Mouse (Mus musculus): ENCODE results near the gene Kremen2. TPM values are rescaled to one million over a fixed set of nuclear protein-coding genes. Genes with fewer than 3 reads are reported as not detected.

Kremen2 gene
- polyA plus RNA-seq, 1 experiment from 2014 or later: 0.73 TPM

DNA sequence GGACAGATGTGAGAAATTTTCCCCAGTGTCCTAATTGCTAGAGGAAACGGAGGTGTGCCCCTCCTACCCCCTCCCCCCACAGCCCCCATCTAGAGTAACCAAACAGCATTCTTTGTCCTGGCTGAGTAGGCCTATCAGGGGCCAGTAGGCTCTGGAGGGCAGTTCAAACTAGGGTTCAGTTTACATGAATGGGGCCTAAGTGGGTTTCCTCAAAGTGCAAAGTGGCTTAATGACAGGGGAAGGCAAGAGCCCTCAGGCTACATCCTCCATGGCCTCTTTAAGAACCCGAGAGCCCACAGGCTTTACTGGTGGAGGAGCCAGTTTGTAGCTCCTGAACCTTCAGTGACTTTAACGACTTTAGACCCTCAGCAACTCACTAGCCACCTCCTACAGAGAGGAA is 49.8 kb downstream of the Kremen2 start:
- WGBS: 17% methylated on average over 3 of the region's 3 CpGs
- Histone ChIP-seq H3K27me3 (replicated peaks; ENCODE audit: control insufficient read depth, insufficient read depth, low read length) (peaks cover 47% of the 10 kb centered on the region), H3K4me2 (no peak overlapping the region), H3K27ac (ENCODE audit: low read depth, low read length) (no peak overlapping the region), H3K4me3 (ENCODE audit: low read depth, low read length) (no peak overlapping the region), H3K9ac (ENCODE audit: low read depth, low read length) (no peak overlapping the region), H3K9me3 (ENCODE audit: control insufficient read depth, low read length) (no peaks in the 10 kb centered on the region), H3K36me3 (ENCODE audit: control insufficient read depth, insufficient read depth, low read length) (no peaks in the 10 kb centered on the region), H3K4me1 (replicated peaks; ENCODE audit: control insufficient read depth, insufficient read depth, low read length) (peaks cover 3% of the 10 kb centered on the region; the same call in 1 of the 2 replicates)
- no peak for ATAC-seq (replicated peaks; ENCODE audit: low FRiP score)
- DNase-seq (ENCODE audit: low spot score): no peak

- Histone ChIP-seq H3K27me3 (replicated peaks; ENCODE audit: control insufficient read depth, insufficient read depth, low read length) (peaks cover 36% of the 10 kb centered on the region), H3K4me3 (ENCODE audit: low read depth, low read length) (no peak overlapping the region), H3K4me2 (no peak overlapping the region), H3K9me3 (ENCODE audit: control insufficient read depth, low read length) (no peaks in the 10 kb centered on the region), H3K4me1 (replicated peaks; ENCODE audit: control insufficient read depth, insufficient read depth, low read length) (peaks cover 3% of the 10 kb centered on the region; the same call in 1 of the 2 replicates), H3K9ac (ENCODE audit: low read depth, low read length) (no peak overlapping the region), H3K36me3 (ENCODE audit: control insufficient read depth, insufficient read depth, low read length) (no peaks in the 10 kb centered on the region), H3K27ac (ENCODE audit: low read depth, low read length) (no peak overlapping the region)
- DNase-seq (ENCODE audit: low spot score) (no peak), ATAC-seq (replicated peaks; ENCODE audit: low FRiP score) (no peak)
- WGBS: 68% methylated on average over 1 of the region's 1 CpGs
Measured at GRCm38 (mm10) chr17:23694491-23694890, 51.1 kb downstream of the Kremen2 start.

Other genes with a start within 250 kb of the Kremen2 start
- 14.3 and 14.8 TPM in 2 replicates for gene Zfp213, start 181.6 kb downstream of the Kremen2 start, polyA plus RNA-seq (2014; fragmentation: Nextera tagmentation; extraction: Ambion mirVana)
- gene Zfp13, start 146.3 kb downstream of the Kremen2 start, polyA plus RNA-seq (2014; fragmentation: Nextera tagmentation; extraction: Ambion mirVana): 5.6 and 6.3 TPM in 2 replicates
- 0.12 and 0.25 TPM in 2 replicates for gene Zscan10, start 145.0 kb downstream of the Kremen2 start, polyA plus RNA-seq (2014; fragmentation: Nextera tagmentation; extraction: Ambion mirVana)
- gene Mmp25, start 100.6 kb downstream of the Kremen2 start, polyA plus RNA-seq (2014; fragmentation: Nextera tagmentation; extraction: Ambion mirVana): 0.27 TPM in 1 of 2 replicates, not detected in the other
- 0.37 TPM in 1 of 2 replicates, not detected in the other for gene Bicdl2, start 85.3 kb downstream of the Kremen2 start, polyA plus RNA-seq (2014; fragmentation: Nextera tagmentation; extraction: Ambion mirVana)
- gene Hcfc1r1, start 72.2 kb downstream of the Kremen2 start, polyA plus RNA-seq (2014; fragmentation: Nextera tagmentation; extraction: Ambion mirVana): 36.5 and 36.6 TPM in 2 replicates
- 48.9 and 50.7 TPM in 2 replicates for gene Thoc6, start 72.0 kb downstream of the Kremen2 start, polyA plus RNA-seq (2014; fragmentation: Nextera tagmentation; extraction: Ambion mirVana)
- gene Tnfrsf12a, start 68.4 kb downstream of the Kremen2 start, polyA plus RNA-seq (2014; fragmentation: Nextera tagmentation; extraction: Ambion mirVana): 7.9 and 9.5 TPM in 2 replicates
- 9.9 and 11.4 TPM in 2 replicates for gene Cldn6, start 66.6 kb downstream of the Kremen2 start, polyA plus RNA-seq (2014; fragmentation: Nextera tagmentation; extraction: Ambion mirVana)
- gene Cldn9, start 61.8 kb downstream of the Kremen2 start, polyA plus RNA-seq (2014; fragmentation: Nextera tagmentation; extraction: Ambion mirVana): 0.49 and 0.56 TPM in 2 replicates
- gene 1520401A03Rik, start 23.1 kb downstream of the Kremen2 start, polyA plus RNA-seq (2014; fragmentation: Nextera tagmentation; extraction: Ambion mirVana): 0.11 TPM in 1 of 2 replicates, not detected in the other
- 51.5 and 60.2 TPM in 2 replicates for gene Pkmyt1, start 19.5 kb downstream of the Kremen2 start, polyA plus RNA-seq (2014; fragmentation: Nextera tagmentation; extraction: Ambion mirVana)
- gene Paqr4, start 5.0 kb downstream of the Kremen2 start, polyA plus RNA-seq (2014; fragmentation: Nextera tagmentation; extraction: Ambion mirVana): 10.4 and 11.4 TPM in 2 replicates
- gene Flywch1, start 25.8 kb upstream of the Kremen2 start, polyA plus RNA-seq (2014; fragmentation: Nextera tagmentation; extraction: Ambion mirVana): 39.1 and 42.3 TPM in 2 replicates
- gene Flywch2, start 40.2 kb upstream of the Kremen2 start, polyA plus RNA-seq (2014; fragmentation: Nextera tagmentation; extraction: Ambion mirVana): 9.4 and 10.6 TPM in 2 replicates
- gene Srrm2, start 44.7 kb upstream of the Kremen2 start, polyA plus RNA-seq (2014; fragmentation: Nextera tagmentation; extraction: Ambion mirVana): 355 and 398 TPM in 2 replicates
- gene Elob, start 83.3 kb upstream of the Kremen2 start, polyA plus RNA-seq (2014; fragmentation: Nextera tagmentation; extraction: Ambion mirVana): 744 and 795 TPM in 2 replicates
- gene Prss33, start 90.2 kb upstream of the Kremen2 start, polyA plus RNA-seq (2014; fragmentation: Nextera tagmentation; extraction: Ambion mirVana): not detected in 2 replicates
- not detected in 2 replicates for gene Prss32, start 98.0 kb upstream of the Kremen2 start, polyA plus RNA-seq (2014; fragmentation: Nextera tagmentation; extraction: Ambion mirVana)
- 0.84 and 1.2 TPM in 2 replicates for gene Prss41, start 98.3 kb upstream of the Kremen2 start, polyA plus RNA-seq (2014; fragmentation: Nextera tagmentation; extraction: Ambion mirVana)
- not detected in 2 replicates for gene Prss21, start 122.2 kb upstream of the Kremen2 start, polyA plus RNA-seq (2014; fragmentation: Nextera tagmentation; extraction: Ambion mirVana)
- gene Dcpp1, start 135.0 kb upstream of the Kremen2 start, polyA plus RNA-seq (2014; fragmentation: Nextera tagmentation; extraction: Ambion mirVana): not detected in 2 replicates
- gene Dcpp2, start 135.0 kb upstream of the Kremen2 start, polyA plus RNA-seq (2014; fragmentation: Nextera tagmentation; extraction: Ambion mirVana): not detected in 2 replicates
- not detected in 2 replicates for gene Dcpp3, start 171.6 kb upstream of the Kremen2 start, polyA plus RNA-seq (2014; fragmentation: Nextera tagmentation; extraction: Ambion mirVana)
- not detected in 2 replicates for gene Sbp, start 195.8 kb upstream of the Kremen2 start, polyA plus RNA-seq (2014; fragmentation: Nextera tagmentation; extraction: Ambion mirVana)
- gene Sbpl, start 209.4 kb upstream of the Kremen2 start, polyA plus RNA-seq (2014; fragmentation: Nextera tagmentation; extraction: Ambion mirVana): not detected in 2 replicates
- not detected in 2 replicates for gene Prss30, start 234.7 kb upstream of the Kremen2 start, polyA plus RNA-seq (2014; fragmentation: Nextera tagmentation; extraction: Ambion mirVana)

All from liver, embryonic 11.5 days (tissue).